Mouse (Mus musculus): ENCODE results near the gene Arhgap28. TPM values are rescaled to one million over a fixed set of nuclear protein-coding genes. Genes with fewer than 3 reads are reported as not detected.

The Arhgap28 gene
- polyA plus RNA-seq, 1 experiment from 2014 or later = 57.5 TPM

- DNase-seq (ENCODE audit: low spot score) = no peak
- Histone ChIP-seq H3K4me1 (0 out of 2 replicates have a peak, but pooled peaks cover 2% of the 10 kb centered on the region), H3K4me3 (no peak overlapping the region), H3K27ac (replicated peaks) (no peak overlapping the region), H3K27me3 (replicated peaks; ENCODE audit: low read depth, poor library complexity, severe bottlenecking) (no peaks in the 10 kb centered on the region), H3K9me3 (no peaks in the 10 kb centered on the region), H3K36me3 (replicated peaks) (peaks cover 18% of the 10 kb centered on the region)
- 87% methylated on average over 7 of the region's 7 CpGs for WGBS
These were observed 84.0 kb downstream of the Arhgap28 start for GRCm38 (mm10) chr17:67919959-67920358.

- WGBS = 94% methylated on average over 7 of the region's 7 CpGs
- Histone ChIP-seq H3K36me3 (replicated peaks) (peaks cover 19% of the 10 kb centered on the region), H3K4me1 (0 out of 2 replicates have a peak, but pooled peaks cover 2% of the 10 kb centered on the region), H3K4me3 (no peak overlapping the region), H3K27me3 (replicated peaks; ENCODE audit: low read depth, poor library complexity, severe bottlenecking) (no peaks in the 10 kb centered on the region), H3K27ac (replicated peaks) (no peak overlapping the region), H3K9me3 (no peaks in the 10 kb centered on the region)
- no peak for DNase-seq (ENCODE audit: low spot score)
These were observed 85.7 kb downstream of the Arhgap28 start for GRCm38 (mm10) chr17:67918201-67918600.

DNA sequence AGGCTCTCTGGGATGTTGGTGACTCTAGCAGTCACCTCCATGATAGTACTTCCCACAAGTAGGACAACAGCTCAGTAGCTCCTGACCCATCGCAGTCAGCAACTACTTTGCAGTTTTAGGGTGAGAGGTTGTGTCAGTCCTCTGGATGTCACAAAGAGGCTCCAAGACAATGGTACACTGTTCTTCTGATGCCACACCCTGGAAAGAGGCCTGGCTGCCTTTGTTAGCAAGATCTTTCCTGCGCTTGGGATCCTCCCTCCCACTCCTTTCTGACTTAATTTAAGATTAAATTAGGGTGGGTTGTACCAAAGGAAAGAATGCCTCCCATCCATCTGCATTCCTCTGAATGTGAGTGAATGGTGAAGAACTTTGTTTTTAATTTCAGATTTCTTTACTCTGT lies 87.0 kb downstream of the Arhgap28 start:
- Histone ChIP-seq H3K4me3 (no peak overlapping the region), H3K9me3 (no peaks in the 10 kb centered on the region), H3K4me1 (0 out of 2 replicates have a peak, but pooled peaks cover 10% of the 10 kb centered on the region), H3K36me3 (replicated peaks) (peaks cover 19% of the 10 kb centered on the region), H3K27me3 (replicated peaks; ENCODE audit: low read depth, poor library complexity, severe bottlenecking) (no peaks in the 10 kb centered on the region), H3K27ac (replicated peaks) (no peak overlapping the region)
- WGBS = 81% methylated on average over 2 of the region's 2 CpGs
- DNase-seq (ENCODE audit: low spot score) = no peak

GRCm38 (mm10) chr17:67912640-67913039 lies 91.3 kb downstream of the Arhgap28 start:
- Histone ChIP-seq H3K27ac (replicated peaks) (no peak overlapping the region), H3K27me3 (replicated peaks; ENCODE audit: low read depth, poor library complexity, severe bottlenecking) (no peaks in the 10 kb centered on the region), H3K9me3 (no peaks in the 10 kb centered on the region), H3K36me3 (replicated peaks) (peaks cover 14% of the 10 kb centered on the region), H3K4me1 (peaks cover 30% of the 10 kb centered on the region), H3K4me3 (no peak overlapping the region)
- whole genome bisulfite sequencing = 61% methylated on average over 12 of the region's 12 CpGs
- peak; percentile 65 for DNase-seq (ENCODE audit: low spot score)

DNA sequence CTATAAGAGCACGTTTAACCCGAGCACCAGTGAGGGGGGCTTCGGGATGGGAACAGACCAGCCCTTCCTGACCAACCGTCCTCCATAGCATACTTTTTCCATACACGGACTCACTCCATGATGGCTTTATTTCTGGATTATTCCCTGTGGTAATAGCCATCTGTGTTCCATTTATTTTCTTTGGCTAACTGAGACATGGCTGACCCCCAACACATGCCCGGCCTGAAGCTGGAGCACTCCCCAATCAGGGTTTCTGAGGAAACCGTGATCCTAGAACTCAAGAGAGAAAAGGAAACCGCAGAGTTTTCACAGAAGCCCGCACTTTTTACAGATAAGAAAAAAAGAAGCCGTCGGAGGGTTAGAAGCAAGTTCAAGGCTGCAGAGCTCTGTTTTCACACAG lies 91.9 kb downstream of the Arhgap28 start:
- H3K27ac ChIP-seq (replicated peaks) = no peak overlapping the region
- H3K36me3 ChIP-seq (replicated peaks) = peaks cover 14% of the 10 kb centered on the region
- 76% methylated on average over 11 of the region's 11 CpGs for WGBS
- no peaks in the 10 kb centered on the region for H3K27me3 ChIP-seq (replicated peaks; ENCODE audit: low read depth, poor library complexity, severe bottlenecking)
- DNase-seq (ENCODE audit: low spot score) = no peak
- no peaks in the 10 kb centered on the region for H3K9me3 ChIP-seq
- H3K4me1 ChIP-seq = peaks cover 32% of the 10 kb centered on the region
- H3K4me3 ChIP-seq = no peak overlapping the region

DNA sequence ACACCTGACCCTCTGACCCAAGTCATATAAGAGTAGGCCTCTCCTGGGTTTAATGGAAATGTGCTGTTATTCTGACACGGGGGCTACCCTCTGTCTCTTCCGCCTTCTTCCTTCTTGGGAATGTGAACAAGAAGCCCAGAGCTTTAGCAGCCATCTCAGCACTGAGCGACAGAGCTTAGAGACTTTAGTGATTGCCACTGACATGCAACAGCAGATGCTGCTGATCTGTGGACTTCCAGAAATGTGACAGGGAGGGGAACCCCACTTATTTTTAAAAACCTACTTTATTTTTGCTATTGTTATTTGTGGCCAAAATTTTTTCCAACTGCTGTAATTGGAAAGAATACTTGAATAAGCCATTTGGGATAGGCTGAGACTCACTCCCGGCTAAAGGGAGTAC lies 95.4 kb downstream of the Arhgap28 start:
- Histone ChIP-seq H3K4me1 (peaks cover 35% of the 10 kb centered on the region), H3K36me3 (replicated peaks) (peaks cover 8% of the 10 kb centered on the region; the same call in 1 of the 2 replicates), H3K9me3 (no peaks in the 10 kb centered on the region), H3K4me3 (no peak overlapping the region), H3K27me3 (replicated peaks; ENCODE audit: low read depth, poor library complexity, severe bottlenecking) (no peaks in the 10 kb centered on the region), H3K27ac (replicated peaks) (no peak overlapping the region)
- WGBS = 76% methylated on average over 4 of the region's 4 CpGs
- DNase-seq (ENCODE audit: low spot score) = no peak

GRCm38 (mm10) chr17:67908137-67908536 lies 95.8 kb downstream of the Arhgap28 start:
- Histone ChIP-seq H3K27me3 (replicated peaks; ENCODE audit: low read depth, poor library complexity, severe bottlenecking) (no peaks in the 10 kb centered on the region), H3K4me3 (no peak overlapping the region), H3K4me1 (peaks cover 35% of the 10 kb centered on the region), H3K27ac (replicated peaks) (no peak overlapping the region), H3K9me3 (no peaks in the 10 kb centered on the region), H3K36me3 (replicated peaks) (peaks cover 8% of the 10 kb centered on the region; the same call in 1 of the 2 replicates)
- DNase-seq (ENCODE audit: low spot score) = no peak
- WGBS = 69% methylated on average over 4 of the region's 4 CpGs

DNA sequence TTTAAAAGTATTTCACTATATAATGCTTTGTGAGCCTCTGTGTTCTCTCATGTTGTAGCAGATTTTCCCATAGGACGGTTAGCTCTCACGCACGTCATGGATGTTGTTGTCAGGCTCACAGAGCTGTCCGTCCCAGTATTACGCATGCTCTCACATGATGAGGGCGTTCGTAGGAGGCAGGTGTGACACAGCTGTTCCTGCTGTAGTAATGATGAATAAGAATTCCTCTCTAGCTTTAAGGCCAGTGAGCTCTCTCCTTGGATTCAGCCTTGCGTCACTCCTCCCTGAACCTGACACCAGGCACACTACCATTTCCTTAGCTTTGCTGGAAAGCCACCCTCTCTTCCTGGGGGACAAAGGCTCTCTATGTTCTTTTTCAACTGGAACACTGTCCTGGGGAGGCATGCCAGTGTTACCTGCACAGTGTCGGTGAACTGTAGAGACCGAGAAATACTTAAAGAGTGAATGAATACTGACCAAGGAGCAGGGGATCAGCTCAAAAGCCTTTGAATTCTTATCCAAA lies 96.3 kb downstream of the Arhgap28 start:
- peaks cover 8% of the 10 kb centered on the region; the same call in 1 of the 2 replicates for H3K36me3 ChIP-seq (replicated peaks)
- no peak overlapping the region for H3K4me3 ChIP-seq
- H3K27me3 ChIP-seq (replicated peaks; ENCODE audit: low read depth, poor library complexity, severe bottlenecking) = no peaks in the 10 kb centered on the region
- no peak for DNase-seq (ENCODE audit: low spot score)
- 83% methylated on average over 10 of the region's 10 CpGs for WGBS
- H3K9me3 ChIP-seq = no peaks in the 10 kb centered on the region
- peaks cover 33% of the 10 kb centered on the region for H3K4me1 ChIP-seq
- H3K27ac ChIP-seq (replicated peaks) = no peak overlapping the region

- no peak overlapping the region for H3K4me3 ChIP-seq
- no peaks in the 10 kb centered on the region for H3K27me3 ChIP-seq (replicated peaks; ENCODE audit: low read depth, poor library complexity, severe bottlenecking)
- no peak for DNase-seq (ENCODE audit: low spot score)
- H3K27ac ChIP-seq (replicated peaks) = no peak overlapping the region
- peaks cover 29% of the 10 kb centered on the region for H3K4me1 ChIP-seq
- 77% methylated on average over 3 of the region's 3 CpGs for WGBS
- peaks cover 10% of the 10 kb centered on the region for H3K36me3 ChIP-seq (replicated peaks)
- no peaks in the 10 kb centered on the region for H3K9me3 ChIP-seq
These were observed 97.7 kb downstream of the Arhgap28 start for GRCm38 (mm10) chr17:67906236-67906635.

GRCm38 (mm10) chr17:67904315-67904944 lies 99.5 kb downstream of the Arhgap28 start:
- H3K4me3 ChIP-seq = no peak overlapping the region
- H3K9me3 ChIP-seq = no peaks in the 10 kb centered on the region
- H3K27ac ChIP-seq (replicated peaks) = no peak overlapping the region
- DNase-seq (ENCODE audit: low spot score) = no peak
- peaks cover 29% of the 10 kb centered on the region for H3K36me3 ChIP-seq (replicated peaks)
- H3K4me1 ChIP-seq = peaks cover 30% of the 10 kb centered on the region
- 91% methylated on average over 14 of the region's 14 CpGs for WGBS
- no peaks in the 10 kb centered on the region for H3K27me3 ChIP-seq (replicated peaks; ENCODE audit: low read depth, poor library complexity, severe bottlenecking)

DNA sequence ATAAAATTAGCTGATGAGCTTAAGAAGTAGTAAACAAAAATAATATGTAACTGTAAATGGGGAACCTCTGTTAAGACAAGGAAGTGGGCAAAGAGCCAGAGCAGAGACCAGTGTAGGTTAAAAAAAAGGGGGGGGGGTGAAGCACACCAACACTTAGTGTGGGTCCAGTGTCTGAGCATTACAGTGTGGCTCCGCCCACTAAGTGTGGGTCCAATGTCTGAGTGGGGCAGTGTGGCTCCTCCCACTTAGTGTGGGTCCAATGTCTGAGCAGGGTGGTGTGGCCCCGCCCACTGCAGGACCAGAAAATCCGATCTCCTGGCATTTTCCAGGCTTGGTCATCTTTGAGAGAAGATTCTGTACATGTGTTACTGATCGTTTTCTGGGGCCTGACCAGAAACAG lies 101.1 kb downstream of the Arhgap28 start:
- peaks cover 44% of the 10 kb centered on the region for H3K36me3 ChIP-seq (replicated peaks)
- H3K4me1 ChIP-seq = peaks cover 15% of the 10 kb centered on the region
- DNase-seq (ENCODE audit: low spot score) = no peak
- 87% methylated on average over 4 of the region's 4 CpGs for WGBS
- H3K27me3 ChIP-seq (replicated peaks; ENCODE audit: low read depth, poor library complexity, severe bottlenecking) = no peaks in the 10 kb centered on the region
- H3K4me3 ChIP-seq = no peak overlapping the region
- H3K27ac ChIP-seq (replicated peaks) = no peak overlapping the region
- H3K9me3 ChIP-seq = no peaks in the 10 kb centered on the region

DNA sequence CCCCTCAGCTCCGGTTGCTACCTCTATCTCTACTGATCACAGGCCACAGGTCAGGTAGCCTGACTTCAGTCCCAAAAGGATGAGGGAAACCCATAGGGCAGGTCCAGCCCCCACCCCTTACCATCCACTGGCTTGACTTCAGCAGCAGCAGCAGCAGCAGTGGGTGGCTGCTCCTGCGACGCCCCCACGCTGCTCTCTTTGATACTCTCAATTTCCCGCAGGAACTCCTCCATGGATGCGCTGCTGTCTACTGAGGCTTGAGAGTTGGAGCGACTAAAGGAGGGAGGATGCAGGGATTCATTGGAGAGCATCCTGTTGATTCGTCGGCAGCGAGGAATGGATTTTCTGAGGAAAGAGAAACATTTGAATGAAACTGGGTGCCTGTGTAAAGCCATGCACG lies 102.8 kb downstream of the Arhgap28 start:
- no peaks in the 10 kb centered on the region for H3K27me3 ChIP-seq (replicated peaks; ENCODE audit: low read depth, poor library complexity, severe bottlenecking)
- 81% methylated on average over 11 of the region's 11 CpGs for WGBS
- no peaks in the 10 kb centered on the region for H3K9me3 ChIP-seq
- no peak overlapping the region for H3K27ac ChIP-seq (replicated peaks)
- H3K4me3 ChIP-seq = no peak overlapping the region
- DNase-seq (ENCODE audit: low spot score) = no peak
- peaks cover 47% of the 10 kb centered on the region for H3K36me3 ChIP-seq (replicated peaks)
- peaks cover 6% of the 10 kb centered on the region for H3K4me1 ChIP-seq

- Histone ChIP-seq H3K9me3 (no peaks in the 10 kb centered on the region), H3K36me3 (replicated peaks) (peaks cover 64% of the 10 kb centered on the region), H3K27me3 (replicated peaks; ENCODE audit: low read depth, poor library complexity, severe bottlenecking) (no peaks in the 10 kb centered on the region), H3K4me1 (peaks cover 6% of the 10 kb centered on the region), H3K27ac (replicated peaks) (no peak overlapping the region), H3K4me3 (no peak overlapping the region)
- no peak for DNase-seq (ENCODE audit: low spot score)
- WGBS = 95% methylated on average over 5 of the region's 5 CpGs
These were observed 104.5 kb downstream of the Arhgap28 start for GRCm38 (mm10) chr17:67899376-67899775.

All from embryonic facial prominence, embryonic 10.5 days (tissue).